Mouse (Mus musculus): ENCODE results near the gene Vmn1r202.
"Not testable (repeated sequence)": the region's sequence is repeated elsewhere in the genome, so short reads cannot be mapped to it uniquely, and the experiment has no call there.

The Vmn1r202 gene

GRCm38 (mm10) chr13:22505281-22505680 is at the start of gene Vmn1r202:
Gene Vmn1r202, minus strand, starts transcription at chr13:22505381.
- no peak for DNase-seq (ENCODE audit: low read depth, low spot score)

DNA sequence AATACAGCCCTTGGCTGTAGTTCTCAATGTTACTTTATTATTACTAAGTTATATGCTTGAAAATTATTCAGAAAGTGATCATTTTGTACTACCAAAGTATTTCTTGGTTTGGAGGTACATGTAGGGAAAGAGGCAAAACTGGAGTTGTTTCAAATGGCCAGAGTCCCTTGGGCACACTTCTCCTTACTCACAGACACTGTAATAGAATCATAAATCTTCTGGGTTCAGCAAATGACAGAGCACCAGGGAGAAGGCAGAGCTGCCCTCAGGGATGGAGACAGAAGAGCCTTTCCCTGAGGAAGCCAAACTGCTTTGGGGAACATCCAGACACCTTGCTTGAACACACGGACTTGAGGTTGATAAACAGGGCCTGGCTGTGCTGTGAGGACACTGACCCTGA is 47.7 kb upstream of the Vmn1r202 start, which contains the start of gene Vmn1r204:
Vmn1r204 (plus strand) TSS at position 301 of the 400 bp plus-strand sequence.
- DNase-seq (ENCODE audit: low read depth, low spot score) = not testable (repeated sequence)

DNA sequence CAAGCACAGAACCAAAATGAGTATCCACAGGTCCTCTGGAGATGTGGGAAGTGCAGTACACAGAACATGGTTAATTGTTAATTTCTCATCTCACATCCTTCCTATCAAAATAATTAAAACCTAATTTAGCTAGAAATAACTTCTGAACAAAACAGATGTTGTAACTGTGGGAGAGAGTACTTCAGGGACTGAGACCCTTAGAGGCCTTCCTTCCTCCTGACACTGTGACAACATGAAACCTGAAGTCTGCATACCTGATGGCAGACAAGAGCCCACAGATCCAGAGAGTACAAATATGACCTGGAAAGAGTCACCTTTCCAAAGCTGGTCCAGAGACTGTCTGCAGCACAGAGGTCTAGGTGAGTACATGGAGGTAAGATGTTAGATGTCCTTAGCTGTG is 12.6 kb upstream of the Vmn1r202 start, which contains the start of gene Vmn1r203:
Vmn1r203 (plus strand) TSS at position 301 of the 400 bp plus-strand sequence.
- DNase-seq (ENCODE audit: low read depth, low spot score) = no peak

GRCm38 (mm10) chr13:22502431-22502830 is 2.8 kb downstream of the Vmn1r202 start:
- DNase-seq (ENCODE audit: low read depth, low spot score) = no peak

- no peak for DNase-seq (ENCODE audit: low read depth, low spot score)
These were observed 33.6 kb downstream of the Vmn1r202 start, which contains the start of gene Vmn1r201 for GRCm38 (mm10) chr13:22471623-22472022. Gene Vmn1r201, plus strand, starts transcription at chr13:22471923.

DNA sequence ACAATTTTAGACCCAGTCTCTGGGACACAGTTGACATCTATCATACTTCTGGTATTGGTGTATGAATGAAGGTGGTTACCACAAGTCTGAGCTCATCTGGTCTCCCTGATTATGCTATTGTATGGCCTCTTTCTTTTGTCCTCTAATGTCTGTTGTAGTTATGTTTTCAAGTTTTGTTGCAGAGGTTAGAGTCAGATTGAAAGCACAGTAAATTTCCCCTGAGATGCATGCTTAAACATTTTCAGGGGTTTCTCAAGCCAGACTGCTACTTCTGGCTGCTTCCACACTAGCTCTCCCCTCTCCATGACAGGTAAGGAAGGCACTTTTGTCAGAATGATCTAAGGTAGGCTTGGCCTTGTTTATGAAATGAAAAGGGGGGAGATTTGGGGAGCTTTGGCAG is 50.0 kb downstream of the Vmn1r202 start:
- no peak for DNase-seq (ENCODE audit: low read depth, low spot score)

All from retina, postnatal 7 days (tissue).